Mouse (Mus musculus) intestine, postnatal 0 days (tissue): ENCODE data around the gene AY761185. TPM values are rescaled to one million over a fixed set of nuclear protein-coding genes. Genes with fewer than 3 reads are reported as not detected.
"Not testable (repeated sequence)": the region's sequence is repeated elsewhere in the genome, so short reads cannot be mapped to it uniquely, and the experiment has no call there.

Experiments used
- ATAC-seq: fragments of 200-750 bp; cut with Nextera tagmentation; 2 replicates; pipeline ENCODE4 v1.8.0; 2017; ENCODE audit warnings: mild to moderate bottlenecking, moderate TSS enrichment, moderate library complexity
- H3K27ac ChIP-seq: fragments of 300-500 bp; sonication (generic); 2 replicates; pipeline ENCODE4 v1.5.1; 2014; ENCODE audit warnings: mild to moderate bottlenecking, low read depth, low read length, moderate library complexity
- H3K27me3 ChIP-seq: fragments of 300-500 bp; sonication (generic); replicated peaks from 2 replicates; pipeline ENCODE4 v1.6.1; 2014; ENCODE audit warnings: low read length, mixed read lengths; ENCODE audit not compliant: control insufficient read depth, insufficient read depth
- H3K36me3 ChIP-seq: fragments of 300-500 bp; sonication (generic); 2 replicates; pipeline ENCODE4 v1.6.1; 2014; ENCODE audit warnings: mild to moderate bottlenecking, moderate library complexity; ENCODE audit not compliant: control insufficient read depth, insufficient read depth
- H3K4me1 ChIP-seq: fragments of 300-500 bp; sonication (generic); replicated peaks from 2 replicates; pipeline ENCODE4 v1.6.1; 2014; ENCODE audit warnings: antibody characterized with exemption, low read length, mixed read lengths; ENCODE audit not compliant: control insufficient read depth, insufficient read depth
- H3K4me2 ChIP-seq: fragments of 300-500 bp; sonication (generic); replicated peaks from 2 replicates; pipeline ENCODE4 v1.6.1; 2014; ENCODE audit warnings: low read depth, mild to moderate bottlenecking, moderate library complexity
- H3K4me3 ChIP-seq: fragments of 300-500 bp; sonication (generic); 2 replicates; pipeline ENCODE4 v1.5.1; 2014; ENCODE audit warnings: low read depth, low read length
- H3K9ac ChIP-seq: fragments of 300-500 bp; sonication (generic); 2 replicates; pipeline ENCODE4 v1.6.1; 2014; ENCODE audit warnings: mild to moderate bottlenecking, low read depth, low read length
- H3K9me3 ChIP-seq: fragments of 300-500 bp; sonication (generic); 2 replicates; pipeline ENCODE4 v1.6.1; 2016; ENCODE audit warnings: mixed run types; ENCODE audit not compliant: control insufficient read depth
- CTCF ChIP-seq: sonication (generic); IDR thresholded peaks from 2 replicates; pipeline ENCODE4 v1.5.1; 2016; ENCODE audit warnings: low read depth, mild to moderate bottlenecking, control low read depth, antibody characterized with exemption, moderate library complexity
- WGBS: fragments of 180-500 bp; shearing (Covaris S2); extraction: QIAGEN DNeasy Blood & Tissue Kit; methylation state at CpG from one replicate; pipeline ENCODE4 v1.1.7; 2014; 5-methylcytosine and 5-hydroxymethylcytosine counted together
- polyA plus RNA-seq: library from polyadenylated mRNA; unstranded; fragments of >200 nt; fragmentation: Nextera tagmentation; extraction: Ambion mirVana; gene quantifications from 2 replicates; pipeline ENCODE4 v1.2.1, GENCODE M21; 2015

Gene AY761185
- polyA plus RNA-seq: not detected in 2 replicates

- TF ChIP-seq CTCF: no peak
- 72% methylated on average over 3 of the region's 3 CpGs for WGBS
- Histone ChIP-seq H3K4me1 (no peaks in the 10 kb centered on the region), H3K9me3 (no peaks in the 10 kb centered on the region; the same call in 1 of the 2 replicates), H3K27me3 (no peaks in the 10 kb centered on the region), H3K36me3 (no peaks in the 10 kb centered on the region), H3K4me2 (no peak within 1 kb of the TSS), H3K4me3 (no peak within 1 kb of the TSS), H3K27ac (no peak within 1 kb of the TSS), H3K9ac (no peak within 1 kb of the TSS)
- ATAC-seq: no peak
Observed at GRCm38 (mm10) chr8:20944610-20945009, at the start of gene AY761185. AY761185 (minus strand) TSS chr8:20944710.

GRCm38 (mm10) chr8:20994042-20994441 is 49.5 kb upstream of the AY761185 start:
- not testable (repeated sequence) for H3K4me2 ChIP-seq, ATAC-seq, H3K27ac ChIP-seq, H3K27me3 ChIP-seq, H3K36me3 ChIP-seq, H3K9me3 ChIP-seq, H3K9ac ChIP-seq, H3K4me1 ChIP-seq, H3K4me3 ChIP-seq

GRCm38 (mm10) chr8:20979846-20980245 is 35.3 kb upstream of the AY761185 start:
- Histone ChIP-seq H3K9ac (no peak overlapping the region), H3K4me3 (no peak overlapping the region), H3K4me1 (no peaks in the 10 kb centered on the region), H3K4me2 (no peak overlapping the region), H3K27me3 (no peaks in the 10 kb centered on the region), H3K36me3 (no peaks in the 10 kb centered on the region), H3K9me3 (no peaks in the 10 kb centered on the region), H3K27ac (no peak overlapping the region)
- WGBS: 44% methylated on average over 1 of the region's 1 CpGs
- TF ChIP-seq CTCF: no peak
- no peak for ATAC-seq

DNA sequence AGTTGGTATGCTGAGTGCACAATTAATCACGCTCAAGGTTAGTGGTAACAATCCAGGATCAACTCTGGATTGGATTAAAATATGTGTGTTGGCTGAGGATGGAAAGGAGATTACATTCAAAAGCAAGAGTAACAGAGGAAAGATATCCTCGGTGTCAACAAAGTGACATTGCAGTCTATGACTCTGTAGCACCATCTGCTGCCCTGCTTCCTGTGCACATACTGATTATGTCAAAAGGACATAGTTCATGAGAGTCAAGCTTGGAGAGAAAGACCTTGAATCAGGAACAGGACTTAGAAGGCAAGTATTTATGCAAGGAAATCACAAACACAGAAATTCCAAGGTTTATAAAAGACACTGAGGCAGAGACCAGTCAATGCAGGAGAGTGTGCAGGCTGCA is 20.0 kb upstream of the AY761185 start:
- Histone ChIP-seq H3K36me3 (no peaks in the 10 kb centered on the region), H3K4me3 (no peak overlapping the region), H3K4me1 (no peaks in the 10 kb centered on the region), H3K9me3 (no peaks in the 10 kb centered on the region), H3K27ac (no peak overlapping the region), H3K9ac (no peak overlapping the region), H3K4me2 (no peak overlapping the region), H3K27me3 (no peaks in the 10 kb centered on the region)
- no peak for ATAC-seq
- 0 out of 2 replicates have a peak, but pooled peaks have one; percentile 15 for TF ChIP-seq CTCF
- 85% methylated on average over 2 of the region's 2 CpGs for WGBS

- 84% methylated on average over 3 of the region's 3 CpGs for WGBS
- no peak within 1 kb of the TSS for H3K9ac ChIP-seq
- no peaks in the 10 kb centered on the region for H3K4me1 ChIP-seq
- ATAC-seq: no peak
- H3K9me3 ChIP-seq: peaks cover 2% of the 10 kb centered on the region; the same call in 1 of the 2 replicates
- no peak within 1 kb of the TSS for H3K4me2 ChIP-seq
- H3K27ac ChIP-seq: no peak within 1 kb of the TSS
- no peak for TF ChIP-seq CTCF
- no peaks in the 10 kb centered on the region for H3K27me3 ChIP-seq
- no peak within 1 kb of the TSS for H3K4me3 ChIP-seq
- H3K36me3 ChIP-seq: no peaks in the 10 kb centered on the region
Observed at GRCm38 (mm10) chr8:20921971-20922370, 22.5 kb downstream of the AY761185 start, which contains the start of gene Gm6040. Gm6040 (minus strand) TSS chr8:20922071.

DNA sequence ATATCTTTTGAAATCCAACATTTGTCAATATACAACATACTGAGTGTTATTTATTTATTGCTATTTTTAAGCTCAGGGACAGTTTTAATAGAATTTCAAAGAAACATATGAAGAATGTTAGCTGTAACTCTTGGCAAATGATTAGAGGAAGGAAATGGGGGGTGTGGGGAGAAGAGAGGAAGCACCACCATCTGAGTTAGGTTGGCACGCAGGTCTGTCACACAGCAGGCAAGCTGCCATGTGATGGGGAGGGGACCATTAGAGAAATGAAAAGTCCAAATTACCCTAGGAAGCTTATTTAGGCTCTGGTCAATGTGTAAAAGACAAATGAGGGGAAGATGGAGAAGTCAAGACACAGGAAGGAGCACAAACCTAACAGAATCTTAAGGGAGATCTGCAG is 32.2 kb downstream of the AY761185 start:
- WGBS: 81% methylated on average over 1 of the region's 1 CpGs
- no peak overlapping the region for H3K9ac ChIP-seq
- no peaks in the 10 kb centered on the region for H3K27me3 ChIP-seq
- ATAC-seq: no peak
- no peak overlapping the region for H3K27ac ChIP-seq
- H3K9me3 ChIP-seq: 0 out of 2 replicates have a peak, but pooled peaks cover 2% of the 10 kb centered on the region
- no peak overlapping the region for H3K4me3 ChIP-seq
- H3K36me3 ChIP-seq: no peaks in the 10 kb centered on the region
- H3K4me2 ChIP-seq: no peak overlapping the region
- H3K4me1 ChIP-seq: no peaks in the 10 kb centered on the region
- TF ChIP-seq CTCF: no peak

- ATAC-seq: no peak
- Histone ChIP-seq H3K36me3 (no peaks in the 10 kb centered on the region), H3K9me3 (0 out of 2 replicates have a peak, but pooled peaks cover 2% of the 10 kb centered on the region), H3K4me3 (no peak overlapping the region), H3K4me2 (no peak overlapping the region), H3K4me1 (no peaks in the 10 kb centered on the region), H3K27ac (no peak overlapping the region), H3K27me3 (no peaks in the 10 kb centered on the region), H3K9ac (no peak overlapping the region)
- no peak for TF ChIP-seq CTCF
- 60% methylated on average over 2 of the region's 2 CpGs for WGBS
Observed at GRCm38 (mm10) chr8:20908256-20908655, 36.3 kb downstream of the AY761185 start.
